Mouse (Mus musculus) heart, embryonic 15.5 days (tissue): ENCODE data around the gene Arhgef12. TPM values are rescaled to one million over a fixed set of nuclear protein-coding genes. Genes with fewer than 3 reads are reported as not detected.
"Not testable (repeated sequence)": the region's sequence is repeated elsewhere in the genome, so short reads cannot be mapped to it uniquely, and the experiment has no call there.

Experiments
- ATAC-seq: fragments of 200-750 bp; cut with Nextera tagmentation; replicated peaks from 2 replicates; pipeline ENCODE4 v1.8.0; 2017; ENCODE audit warnings: low read depth, moderate TSS enrichment; ENCODE audit not compliant: insufficient number of reproducible peaks, insufficient read depth, low FRiP score
- H3K27ac ChIP-seq: fragments of 300-500 bp; sonication (generic); 2 replicates; pipeline ENCODE4 v1.5.1; 2015; ENCODE audit warnings: mild to moderate bottlenecking, inconsistent platforms
- H3K27me3 ChIP-seq: fragments of 300-500 bp; sonication (generic); 2 replicates; pipeline ENCODE4 v1.6.1; 2015; ENCODE audit warnings: inconsistent platforms
- H3K36me3 ChIP-seq: fragments of 300-500 bp; sonication (generic); 2 replicates; pipeline ENCODE4 v1.6.1; 2015; ENCODE audit warnings: mild to moderate bottlenecking, inconsistent platforms
- H3K4me1 ChIP-seq: fragments of 300-500 bp; sonication (generic); replicated peaks from 2 replicates; pipeline ENCODE4 v1.6.1; 2015; ENCODE audit warnings: inconsistent platforms
- H3K4me2 ChIP-seq: fragments of 300-500 bp; sonication (generic); 2 replicates; pipeline ENCODE4 v1.6.1; 2015; ENCODE audit warnings: inconsistent platforms, mild to moderate bottlenecking, moderate library complexity
- H3K4me3 ChIP-seq: fragments of 300-500 bp; sonication (generic); 2 replicates; pipeline ENCODE4 v1.5.1; 2015; ENCODE audit warnings: mild to moderate bottlenecking, inconsistent platforms
- H3K9ac ChIP-seq: fragments of 300-500 bp; sonication (generic); 2 replicates; pipeline ENCODE4 v1.6.1; 2015; ENCODE audit warnings: mild to moderate bottlenecking, inconsistent platforms
- H3K9me3 ChIP-seq: fragments of 300-500 bp; sonication (generic); replicated peaks from 2 replicates; pipeline ENCODE4 v1.6.1; 2016; ENCODE audit warnings: inconsistent platforms
- WGBS: fragments of 180-500 bp; shearing (Covaris S2); methylation state at CpG from one replicate; pipeline ENCODE4 v1.1.7; 2015; ENCODE audit warnings: mixed read lengths; 5-methylcytosine and 5-hydroxymethylcytosine counted together
- polyA plus RNA-seq: library from polyadenylated mRNA; unstranded; fragments of >200 nt; fragmentation: Nextera tagmentation; extraction: Ambion mirVana; gene quantifications from 2 replicates; pipeline ENCODE4 v1.2.1, GENCODE M21; 2015

Arhgef12 gene
- polyA plus RNA-seq, 1 experiment from 2014 or later: 11.0 TPM

DNA sequence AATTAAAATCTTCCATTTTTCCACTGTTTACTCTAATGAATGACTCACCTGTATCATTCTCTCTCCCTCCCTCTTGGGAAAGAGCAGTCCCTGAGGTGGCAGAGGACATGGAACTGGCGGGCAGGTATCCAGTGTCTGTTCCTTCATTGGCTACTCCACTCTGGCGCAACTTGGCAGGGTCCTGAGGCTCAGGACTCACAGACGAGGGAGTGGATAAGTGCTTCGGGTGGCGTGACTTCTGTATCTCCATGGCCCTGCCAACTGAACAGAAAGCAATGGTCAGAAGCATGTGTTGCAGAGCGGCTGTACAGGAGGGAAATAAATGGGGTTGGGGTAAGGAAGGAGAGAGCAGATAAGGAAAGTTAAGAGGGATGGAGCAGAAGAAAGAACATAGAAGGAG is 109.5 kb downstream of the Arhgef12 start:
- no peak overlapping the region for H3K4me3 ChIP-seq
- H3K36me3 ChIP-seq: peaks cover 80% of the 10 kb centered on the region
- no peak overlapping the region for H3K9ac ChIP-seq
- no peaks in the 10 kb centered on the region for H3K9me3 ChIP-seq
- no peak overlapping the region for H3K27ac ChIP-seq
- H3K4me2 ChIP-seq: no peak overlapping the region
- 78% methylated on average over 6 of the region's 6 CpGs for WGBS
- no peaks in the 10 kb centered on the region for H3K27me3 ChIP-seq
- no peak for ATAC-seq
- H3K4me1 ChIP-seq: no peaks in the 10 kb centered on the region

DNA sequence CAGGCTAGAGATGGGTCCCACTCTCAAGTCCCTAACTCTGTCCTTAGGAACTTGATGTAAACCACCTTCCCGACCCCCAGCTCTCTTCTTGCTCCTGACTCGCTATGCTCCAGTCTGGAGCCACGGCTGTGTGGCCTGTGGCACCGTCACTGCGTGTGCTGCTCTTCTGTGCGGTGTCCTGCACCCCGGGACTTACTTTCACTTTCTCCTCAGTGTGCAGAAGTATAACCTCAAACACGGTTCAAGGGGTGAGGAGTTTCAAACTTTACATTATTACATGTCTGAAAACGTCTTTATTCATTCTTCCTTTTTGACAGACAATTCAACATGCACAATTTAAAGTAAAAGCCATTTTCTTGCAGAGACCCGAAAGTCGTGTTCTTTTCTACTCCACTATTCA is 111.7 kb downstream of the Arhgef12 start:
- H3K36me3 ChIP-seq: peaks cover 78% of the 10 kb centered on the region
- WGBS: 85% methylated on average over 11 of the region's 11 CpGs
- H3K9me3 ChIP-seq: no peaks in the 10 kb centered on the region
- no peak for ATAC-seq
- H3K4me1 ChIP-seq: no peaks in the 10 kb centered on the region
- H3K27ac ChIP-seq: no peak overlapping the region
- H3K27me3 ChIP-seq: no peaks in the 10 kb centered on the region
- no peak overlapping the region for H3K4me2 ChIP-seq
- no peak overlapping the region for H3K4me3 ChIP-seq
- H3K9ac ChIP-seq: no peak overlapping the region

GRCm38 (mm10) chr9:42994708-42995107 is 112.3 kb downstream of the Arhgef12 start:
- Histone ChIP-seq H3K9me3 (no peaks in the 10 kb centered on the region), H3K27ac (no peak overlapping the region), H3K4me2 (no peak overlapping the region), H3K4me3 (no peak overlapping the region), H3K9ac (no peak overlapping the region), H3K27me3 (no peaks in the 10 kb centered on the region), H3K36me3 (peaks cover 78% of the 10 kb centered on the region), H3K4me1 (no peaks in the 10 kb centered on the region)
- 81% methylated on average over 4 of the region's 4 CpGs for WGBS
- ATAC-seq: no peak

- Histone ChIP-seq H3K4me2 (no peak overlapping the region), H3K4me3 (no peak overlapping the region), H3K27ac (no peak overlapping the region), H3K36me3 (peaks cover 75% of the 10 kb centered on the region), H3K9me3 (no peaks in the 10 kb centered on the region), H3K4me1 (no peaks in the 10 kb centered on the region), H3K27me3 (no peaks in the 10 kb centered on the region), H3K9ac (no peak overlapping the region)
- WGBS: 65% methylated on average over 4 of the region's 4 CpGs
- ATAC-seq: no peak
These were observed 113.4 kb downstream of the Arhgef12 start for GRCm38 (mm10) chr9:42993659-42994058.

- Histone ChIP-seq H3K36me3 (peaks cover 70% of the 10 kb centered on the region), H3K27ac (no peak overlapping the region), H3K4me1 (no peaks in the 10 kb centered on the region), H3K4me3 (no peak overlapping the region), H3K9me3 (no peaks in the 10 kb centered on the region), H3K27me3 (no peaks in the 10 kb centered on the region), H3K4me2 (no peak overlapping the region), H3K9ac (no peak overlapping the region)
- ATAC-seq: no peak
- WGBS: 76% methylated on average over 4 of the region's 4 CpGs
These were observed 119.1 kb downstream of the Arhgef12 start for GRCm38 (mm10) chr9:42987988-42988387.

DNA sequence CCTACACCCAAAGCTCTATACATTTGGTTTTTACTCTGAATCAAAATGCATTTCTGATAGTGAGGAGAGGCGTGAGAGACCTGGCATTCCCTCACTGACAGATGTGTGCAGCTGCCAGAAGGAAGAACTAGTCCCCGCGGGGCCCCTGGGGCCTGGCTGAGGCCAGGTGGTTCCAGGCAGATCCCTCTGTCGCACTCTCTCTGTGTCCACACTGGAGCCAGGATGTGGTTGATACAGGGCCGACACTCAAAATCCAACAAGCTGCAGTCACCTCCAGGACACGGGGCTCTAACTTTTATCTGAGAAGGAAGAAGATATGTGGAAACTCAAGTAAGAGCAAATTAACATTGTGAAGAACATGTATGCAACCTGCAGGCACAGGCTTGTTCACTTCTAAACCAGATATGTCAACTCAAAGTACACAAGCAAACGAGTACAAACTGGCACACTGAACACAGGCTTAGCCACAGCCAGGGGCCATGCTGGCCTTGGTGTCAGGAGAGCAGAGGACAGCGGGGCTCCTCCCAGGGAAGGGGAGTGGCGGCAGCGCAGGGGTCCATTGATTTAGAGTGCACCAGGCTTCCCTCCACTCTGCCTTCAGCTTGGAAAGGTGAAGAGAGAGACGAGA is 138.0 kb downstream of the Arhgef12 start:
- 0 out of 2 replicates have a peak, but pooled peaks cover 2% of the 10 kb centered on the region for H3K4me1 ChIP-seq
- WGBS: 60% methylated on average over 11 of the region's 11 CpGs
- no peak overlapping the region for H3K9ac ChIP-seq
- H3K27me3 ChIP-seq: no peaks in the 10 kb centered on the region
- H3K36me3 ChIP-seq: peaks cover 70% of the 10 kb centered on the region
- H3K4me2 ChIP-seq: no peak overlapping the region
- no peaks in the 10 kb centered on the region for H3K9me3 ChIP-seq
- no peak overlapping the region for H3K4me3 ChIP-seq
- no peak for ATAC-seq
- H3K27ac ChIP-seq: no peak overlapping the region

DNA sequence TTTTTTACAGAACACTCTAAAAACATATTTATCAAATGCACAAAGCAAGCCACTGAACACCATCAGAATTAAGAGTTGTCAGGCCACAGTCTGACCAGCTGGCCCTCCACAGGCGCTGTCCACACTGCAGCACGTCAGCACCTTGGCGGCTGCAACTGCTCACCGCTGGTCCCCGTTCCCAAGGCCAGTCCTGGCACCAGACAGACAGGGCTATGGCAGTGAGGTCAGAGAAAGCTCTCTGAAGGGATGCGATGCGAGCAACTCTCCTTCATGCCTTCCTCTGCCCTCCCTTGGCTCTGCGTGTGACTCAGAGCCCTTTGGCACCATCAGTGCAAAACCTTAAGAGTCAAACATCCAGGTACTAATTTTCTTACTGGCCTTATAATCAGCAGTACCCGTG is 139.3 kb downstream of the Arhgef12 start:
- Histone ChIP-seq H3K9ac (no peak overlapping the region), H3K4me1 (0 out of 2 replicates have a peak, but pooled peaks cover 2% of the 10 kb centered on the region), H3K27ac (no peak overlapping the region), H3K9me3 (no peaks in the 10 kb centered on the region), H3K4me2 (no peak overlapping the region), H3K4me3 (no peak overlapping the region), H3K36me3 (peaks cover 58% of the 10 kb centered on the region), H3K27me3 (no peaks in the 10 kb centered on the region)
- WGBS: 54% methylated on average over 9 of the region's 9 CpGs
- no peak for ATAC-seq

GRCm38 (mm10) chr9:42964809-42965208 is 142.2 kb downstream of the Arhgef12 start:
- H3K36me3 ChIP-seq: peaks cover 31% of the 10 kb centered on the region

DNA sequence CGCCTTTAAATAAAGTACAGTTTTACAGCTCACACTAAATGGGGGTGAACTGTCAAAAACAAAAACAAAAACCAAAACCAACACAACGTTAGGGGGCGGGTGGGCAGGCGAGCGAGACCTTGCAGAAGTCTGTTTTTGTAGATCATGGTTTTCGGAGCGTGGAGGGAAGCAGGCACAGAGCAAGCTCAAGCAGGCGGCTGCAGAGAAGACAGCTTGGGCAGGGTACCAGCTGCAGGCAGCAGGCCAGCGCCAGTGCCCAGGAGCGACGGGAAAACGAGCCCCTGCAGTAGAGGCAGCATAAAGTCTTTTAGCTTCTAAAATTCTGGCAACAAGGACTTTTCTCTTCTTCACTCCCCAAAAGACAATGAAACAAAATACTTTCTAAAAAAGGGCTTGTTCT is 142.7 kb downstream of the Arhgef12 start:
- ATAC-seq: no peak
- Histone ChIP-seq H3K9me3 (no peaks in the 10 kb centered on the region), H3K27ac (no peak overlapping the region), H3K27me3 (no peaks in the 10 kb centered on the region), H3K9ac (no peak overlapping the region), H3K4me2 (no peak overlapping the region), H3K4me1 (0 out of 2 replicates have a peak, but pooled peaks cover 2% of the 10 kb centered on the region), H3K36me3 (peaks cover 26% of the 10 kb centered on the region), H3K4me3 (no peak overlapping the region)
- 87% methylated on average over 12 of the region's 12 CpGs for WGBS

More at GRCm38 (mm10) chr9:42964809-42965208, 142.2 kb downstream of the Arhgef12 start:
- H3K4me2 ChIP-seq, H3K27ac ChIP-seq, H3K9me3 ChIP-seq, H3K4me1 ChIP-seq, H3K27me3 ChIP-seq, H3K9ac ChIP-seq, ATAC-seq, H3K4me3 ChIP-seq: not testable (repeated sequence)
- 86% methylated on average over 3 of the region's 3 CpGs for WGBS

DNA sequence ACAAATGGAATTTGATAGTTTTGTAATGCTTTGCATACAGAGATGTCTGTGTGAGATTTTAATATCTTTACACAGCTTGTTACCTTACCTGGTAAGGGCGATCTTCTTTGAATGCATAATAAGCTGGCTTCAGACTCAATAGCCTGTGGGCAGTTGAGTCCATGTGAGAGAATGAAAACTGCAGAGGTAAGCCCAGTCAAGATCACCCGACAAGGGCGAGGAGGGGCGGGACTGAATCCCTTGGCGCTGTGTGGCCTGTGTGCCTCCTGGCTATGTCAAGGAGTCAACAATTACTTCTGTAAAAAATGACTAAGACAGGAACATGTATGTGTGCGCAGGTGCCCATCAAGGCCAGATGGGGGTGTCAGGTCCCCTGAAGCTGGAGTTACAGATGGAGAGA is 144.5 kb downstream of the Arhgef12 start:
- Histone ChIP-seq H3K9ac (no peak overlapping the region), H3K4me3 (no peak overlapping the region), H3K4me2 (no peak overlapping the region), H3K27me3 (no peaks in the 10 kb centered on the region), H3K9me3 (no peaks in the 10 kb centered on the region), H3K4me1 (no peaks in the 10 kb centered on the region), H3K27ac (no peak overlapping the region), H3K36me3 (peaks cover 11% of the 10 kb centered on the region)
- no peak for ATAC-seq
- WGBS: 86% methylated on average over 6 of the region's 6 CpGs

DNA sequence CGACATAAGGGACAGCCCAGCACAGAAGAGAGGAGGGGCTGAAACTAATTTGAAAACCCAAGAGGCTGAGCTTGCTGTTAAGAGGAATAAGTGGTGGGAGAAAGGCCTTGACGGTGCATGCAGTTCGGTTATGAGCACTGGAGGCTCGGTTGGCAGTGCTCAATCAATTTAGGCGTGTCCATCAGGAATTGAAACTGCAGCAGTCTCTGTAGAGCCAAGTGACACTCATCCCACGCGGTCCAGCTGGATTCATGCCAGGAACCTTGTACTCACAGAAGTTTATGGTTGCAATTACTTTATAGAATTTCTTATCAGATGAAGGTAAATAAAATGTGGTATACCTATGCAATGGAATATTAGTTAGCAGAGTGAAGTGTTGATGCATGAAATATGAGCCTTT is 148.6 kb downstream of the Arhgef12 start:
- no peak for ATAC-seq
- Histone ChIP-seq H3K27me3 (no peaks in the 10 kb centered on the region), H3K4me1 (no peaks in the 10 kb centered on the region), H3K36me3 (no peaks in the 10 kb centered on the region), H3K9me3 (no peaks in the 10 kb centered on the region), H3K9ac (no peak overlapping the region), H3K27ac (no peak overlapping the region), H3K4me2 (no peak overlapping the region), H3K4me3 (no peak overlapping the region)
- whole genome bisulfite sequencing: 65% methylated on average over 7 of the region's 7 CpGs

DNA sequence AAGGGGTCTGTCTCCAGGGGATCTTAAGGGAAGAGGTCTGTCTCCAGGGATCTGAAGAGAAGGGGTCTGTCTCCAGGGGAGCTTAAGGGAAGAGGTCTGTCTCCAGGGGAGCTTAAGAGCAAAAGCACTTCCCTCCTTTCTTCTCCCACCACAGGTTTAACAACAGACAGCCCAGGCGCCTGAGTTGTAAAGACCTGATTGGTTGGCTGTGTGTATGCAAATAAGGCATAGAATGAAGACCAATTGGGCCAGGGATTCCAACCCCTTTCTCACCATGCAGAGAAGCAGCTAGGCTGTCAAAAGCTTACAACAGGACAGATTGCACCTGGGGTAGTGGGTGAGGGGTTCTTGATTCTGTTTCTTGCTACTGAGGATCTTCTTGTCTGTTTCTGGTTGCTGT is 158.7 kb downstream of the Arhgef12 start:
- 55% methylated on average over 1 of the region's 1 CpGs for WGBS
- Histone ChIP-seq H3K36me3 (no peaks in the 10 kb centered on the region), H3K27ac (no peak overlapping the region), H3K27me3 (peaks cover 50% of the 10 kb centered on the region), H3K4me3 (no peak overlapping the region), H3K9me3 (no peaks in the 10 kb centered on the region), H3K4me1 (peaks cover 7% of the 10 kb centered on the region), H3K9ac (no peak overlapping the region), H3K4me2 (no peak overlapping the region)
- ATAC-seq: no peak
